ENCODE assay signal across 10 mouse cellular contexts in genomic region chr6:65584870-65585332, GRCm38 (mm10). TPM values are rescaled to one million over a fixed set of nuclear protein-coding genes. Genes with fewer than 3 reads are reported as not detected.
DNase-seq lines count a peak whose midpoint lies in the region; ATAC-seq and TF ChIP-seq lines count a peak whose summit lies in the region.
"Had no signal": no experiment of that assay in that cellular context is flagged by ENCODE, and none has a peak within 500 bp of the region (broad histone marks: within the 10 kb centered on the region; RNA-seq: fewer than 3 reads in every experiment).

No protein-coding gene starts in this region.

- WGBS in forebrain, embryonic 14.5 days = 17% methylated on average over 4 of the region's 4 CpGs
- 69% methylated on average over 4 of the region's 4 CpGs for WGBS in forebrain, embryonic 11.5 days
- 24% methylated on average over 4 of the region's 4 CpGs for WGBS in hindbrain, embryonic 15.5 days
- 30% methylated on average over 4 of the region's 4 CpGs for WGBS in lung, embryonic 14.5 days
- WGBS in liver, postnatal 0 days (ENCODE audit: insufficient replicate concordance) = 50% methylated on average over 4 of the region's 4 CpGs
- WGBS in kidney, embryonic 16.5 days = 42% methylated on average over 4 of the region's 4 CpGs

- DNase-seq in forebrain, embryonic 14.5 days (ENCODE audit: low spot score) = peak; percentile 44
- no peak for DNase-seq in forebrain, embryonic 11.5 days (ENCODE audit: low spot score)
- DNase-seq in lung, embryonic 14.5 days = peak; percentile 79
- DNase-seq in telencephalon, adult 2 months (ENCODE audit: low read depth, low spot score) = peak; percentile 58
- no peak for DNase-seq in liver, postnatal 0 days

- no peak overlapping the region for H3K4me3 ChIP-seq in forebrain, embryonic 14.5 days (ENCODE audit: low read depth, low read length)
- no peak overlapping the region for H3K4me3 ChIP-seq in forebrain, embryonic 11.5 days (ENCODE audit: low read depth, low read length)
- no peak overlapping the region for H3K4me3 ChIP-seq in hindbrain, embryonic 15.5 days
- no peak overlapping the region for H3K4me3 ChIP-seq in lung, embryonic 14.5 days (ENCODE audit: low read depth, low read length)
- H3K4me3 ChIP-seq in liver, postnatal 0 days (ENCODE audit: low read depth, low read length) = no peak overlapping the region
- no peak overlapping the region for H3K4me3 ChIP-seq in kidney, embryonic 16.5 days (ENCODE audit: low read length)
- H3K4me3 ChIP-seq: embryonic facial prominence, embryonic 15.5 days; liver, embryonic 15.5 days had no signal

- no peaks in the 10 kb centered on the region for H3K9me3 ChIP-seq in forebrain, embryonic 14.5 days (replicated peaks; ENCODE audit: control insufficient read depth, low read length)
- no peaks in the 10 kb centered on the region for H3K9me3 ChIP-seq in forebrain, embryonic 11.5 days (ENCODE audit: control insufficient read depth, low read length)
- H3K9me3 ChIP-seq in hindbrain, embryonic 15.5 days = no peaks in the 10 kb centered on the region
- no peaks in the 10 kb centered on the region for H3K9me3 ChIP-seq in lung, embryonic 14.5 days (ENCODE audit: low read depth, low read length)
- H3K9me3 ChIP-seq in liver, postnatal 0 days (ENCODE audit: low read length) = no peaks in the 10 kb centered on the region
- no peaks in the 10 kb centered on the region for H3K9me3 ChIP-seq in kidney, embryonic 16.5 days (ENCODE audit: low read length)
- H3K9me3 ChIP-seq: embryonic facial prominence, embryonic 15.5 days; liver, embryonic 15.5 days had no signal

- H3K27me3 ChIP-seq in forebrain, embryonic 14.5 days (replicated peaks; ENCODE audit: control insufficient read depth, insufficient read depth, low read length) = no peaks in the 10 kb centered on the region
- H3K27me3 ChIP-seq in forebrain, embryonic 11.5 days (ENCODE audit: control insufficient read depth, insufficient read depth, low read length) = no peaks in the 10 kb centered on the region
- no peaks in the 10 kb centered on the region for H3K27me3 ChIP-seq in hindbrain, embryonic 15.5 days
- no peaks in the 10 kb centered on the region for H3K27me3 ChIP-seq in lung, embryonic 14.5 days (ENCODE audit: insufficient read depth, low read length)
- no peaks in the 10 kb centered on the region for H3K27me3 ChIP-seq in liver, postnatal 0 days (ENCODE audit: insufficient read depth, low read length)
- H3K27me3 ChIP-seq in kidney, embryonic 16.5 days (ENCODE audit: insufficient read depth, low read length) = no peaks in the 10 kb centered on the region
- H3K27me3 ChIP-seq: embryonic facial prominence, embryonic 15.5 days; liver, embryonic 15.5 days had no signal

- no peak overlapping the region for H3K9ac ChIP-seq in forebrain, embryonic 14.5 days (ENCODE audit: low read length)
- H3K9ac ChIP-seq in forebrain, embryonic 11.5 days (ENCODE audit: low read length) = no peak overlapping the region
- H3K9ac ChIP-seq in hindbrain, embryonic 15.5 days = no peak overlapping the region
- no peak overlapping the region for H3K9ac ChIP-seq in lung, embryonic 14.5 days
- H3K9ac ChIP-seq in liver, postnatal 0 days (replicated peaks) = no peak overlapping the region
- H3K9ac ChIP-seq in kidney, embryonic 16.5 days (replicated peaks; ENCODE audit: low read length) = no peak overlapping the region
- H3K9ac ChIP-seq: embryonic facial prominence, embryonic 15.5 days; liver, embryonic 15.5 days had no signal

- H3K27ac ChIP-seq in forebrain, embryonic 14.5 days (ENCODE audit: low read depth, low read length) = 0 out of 2 replicates have a peak overlapping the region, but pooled peaks have one; percentile 36
- H3K27ac ChIP-seq in forebrain, embryonic 11.5 days (ENCODE audit: low read depth, low read length) = no peak overlapping the region
- no peak overlapping the region for H3K27ac ChIP-seq in hindbrain, embryonic 15.5 days (replicated peaks)
- H3K27ac ChIP-seq in lung, embryonic 14.5 days (ENCODE audit: low read depth) = peak overlapping the region; percentile 44
- H3K27ac ChIP-seq in liver, postnatal 0 days (ENCODE audit: low read depth) = no peak overlapping the region
- H3K27ac ChIP-seq in kidney, embryonic 16.5 days (ENCODE audit: low read length) = no peak overlapping the region
- H3K27ac ChIP-seq: embryonic facial prominence, embryonic 15.5 days; liver, embryonic 15.5 days had no signal

- TF ChIP-seq CTCF in lung, embryonic 14.5 days (IDR thresholded peaks at IDR 0.05; ENCODE audit: low read depth) = no peak
- no peak for TF ChIP-seq CTCF in liver, postnatal 0 days (IDR thresholded peaks at IDR 0.05; ENCODE audit: low read depth)

- H3K4me1 ChIP-seq in forebrain, embryonic 14.5 days (ENCODE audit: control insufficient read depth, insufficient read depth, low read length) = peaks cover 3% of the 10 kb centered on the region
- no peaks in the 10 kb centered on the region for H3K4me1 ChIP-seq in forebrain, embryonic 11.5 days (replicated peaks; ENCODE audit: control insufficient read depth, insufficient read depth, low read length)
- no peaks in the 10 kb centered on the region for H3K4me1 ChIP-seq in hindbrain, embryonic 15.5 days (replicated peaks)
- H3K4me1 ChIP-seq in lung, embryonic 14.5 days (ENCODE audit: insufficient read depth) = peaks cover 7% of the 10 kb centered on the region; the same call in 1 of the 2 replicates
- H3K4me1 ChIP-seq in liver, postnatal 0 days (ENCODE audit: insufficient read depth) = no peaks in the 10 kb centered on the region
- H3K4me1 ChIP-seq in kidney, embryonic 16.5 days (ENCODE audit: insufficient read depth, low read length) = no peaks in the 10 kb centered on the region
- H3K4me1 ChIP-seq: embryonic facial prominence, embryonic 15.5 days had no signal

- ATAC-seq in forebrain, embryonic 14.5 days = peak; percentile 44
- no peak for ATAC-seq in forebrain, embryonic 11.5 days (replicated peaks; ENCODE audit: low FRiP score)
- peak; percentile 47 for ATAC-seq in common myeloid progenitor, adult 5-6 weeks (replicated peaks; ENCODE audit: low read depth, poor library complexity, severe bottlenecking)
- peak; percentile 61 for ATAC-seq in hindbrain, embryonic 15.5 days (ENCODE audit: low FRiP score, low read depth)
- peak; percentile 85 for ATAC-seq in lung, embryonic 14.5 days (ENCODE audit: insufficient read depth)
- no peak for ATAC-seq in liver, postnatal 0 days
- no peak for ATAC-seq in kidney, embryonic 16.5 days (ENCODE audit: low FRiP score, low TSS enrichment)

- TF ChIP-seq EP300 in liver, postnatal 0 days (IDR thresholded peaks at IDR 0.05; ENCODE audit: low read depth) = no peak

- no peak overlapping the region for H3K4me2 ChIP-seq in forebrain, embryonic 14.5 days (ENCODE audit: low read length)
- no peak overlapping the region for H3K4me2 ChIP-seq in forebrain, embryonic 11.5 days (ENCODE audit: low read depth, low read length, severe bottlenecking)
- no peak overlapping the region for H3K4me2 ChIP-seq in hindbrain, embryonic 15.5 days
- H3K4me2 ChIP-seq in lung, embryonic 14.5 days = no peak overlapping the region
- no peak overlapping the region for H3K4me2 ChIP-seq in liver, postnatal 0 days (ENCODE audit: low read depth, low read length)
- H3K4me2 ChIP-seq in kidney, embryonic 16.5 days (replicated peaks; ENCODE audit: low read depth, low read length) = no peak overlapping the region
- H3K4me2 ChIP-seq: embryonic facial prominence, embryonic 15.5 days; liver, embryonic 15.5 days had no signal

- H3K36me3 ChIP-seq in forebrain, embryonic 14.5 days (ENCODE audit: control insufficient read depth, insufficient read depth, low read length) = no peaks in the 10 kb centered on the region
- no peaks in the 10 kb centered on the region for H3K36me3 ChIP-seq in forebrain, embryonic 11.5 days (ENCODE audit: control insufficient read depth, insufficient read depth, low read length)
- H3K36me3 ChIP-seq in hindbrain, embryonic 15.5 days = no peaks in the 10 kb centered on the region
- no peaks in the 10 kb centered on the region for H3K36me3 ChIP-seq in lung, embryonic 14.5 days (ENCODE audit: insufficient read depth)
- H3K36me3 ChIP-seq in liver, postnatal 0 days (replicated peaks; ENCODE audit: insufficient read depth, low read length) = no peaks in the 10 kb centered on the region
- H3K36me3 ChIP-seq in kidney, embryonic 16.5 days (ENCODE audit: insufficient read depth, low read length) = no peaks in the 10 kb centered on the region
- H3K36me3 ChIP-seq: embryonic facial prominence, embryonic 15.5 days; liver, embryonic 15.5 days had no signal

RNA-seq across cellular contexts. Expression of gene Tnip3, which starts 59.8 kb away (rescaled TPM):
- polyA plus RNA-seq in forebrain, embryonic 14.5 days (2014; fragmentation: Nextera tagmentation; extraction: Ambion mirVana) = not detected in 2 replicates
- polyA plus RNA-seq in forebrain, embryonic 11.5 days (2014; fragmentation: Nextera tagmentation; extraction: Ambion mirVana) = 0.17 TPM in 1 of 2 replicates, not detected in the other
- total RNA-seq in common myeloid progenitor, adult 5-6 weeks (2017) = 9.6 and 9.7 TPM in 2 replicates
- not detected in 2 replicates for polyA plus RNA-seq in hindbrain, embryonic 15.5 days (2015; fragmentation: Nextera tagmentation; extraction: Ambion mirVana)
- polyA plus RNA-seq in lung, embryonic 14.5 days (2014; fragmentation: Nextera tagmentation; extraction: Ambion mirVana) = 1.0 and 1.1 TPM in 2 replicates
- 0.06 TPM in 1 of 2 replicates, not detected in the other for polyA plus RNA-seq in liver, postnatal 0 days (2015; fragmentation: Nextera tagmentation; extraction: Ambion mirVana)
- polyA plus RNA-seq in kidney, embryonic 16.5 days (2015; fragmentation: Nextera tagmentation; extraction: Ambion mirVana) = 0.09 and 0.17 TPM in 2 replicates
- polyA plus RNA-seq: liver, embryonic 15.5 days had no signal

Comparison
In these comparisons a context has a peak if more than half of its experiments do, and no peak if none do; other contexts are left out.
1. ATAC-seq: peak in forebrain, embryonic 14.5 days (single experiment), common myeloid progenitor, adult 5-6 weeks (single experiment), hindbrain, embryonic 15.5 days (single experiment) and lung, embryonic 14.5 days (single experiment); none in forebrain, embryonic 11.5 days (single experiment), liver, postnatal 0 days (single experiment) and kidney, embryonic 16.5 days (single experiment).
2. DNase-seq: peak in forebrain, embryonic 14.5 days (single experiment), lung, embryonic 14.5 days (single experiment) and telencephalon, adult 2 months (single experiment); none in forebrain, embryonic 11.5 days (single experiment) and liver, postnatal 0 days (single experiment).
3. H3K27ac ChIP-seq: peak in forebrain, embryonic 14.5 days (single experiment) and lung, embryonic 14.5 days (single experiment); none in forebrain, embryonic 11.5 days (single experiment), hindbrain, embryonic 15.5 days (single experiment), liver, postnatal 0 days (single experiment) and kidney, embryonic 16.5 days (single experiment).